Mouse (Mus musculus) megakaryocyte, embryonic 14.5 days (primary cell): ENCODE measurements around the gene Gm5127. TPM values are rescaled to one million over a fixed set of nuclear protein-coding genes. Genes with fewer than 3 reads are reported as not detected.
A peak's percentile ranks its signal among the peaks of the same experiment; 100 is the strongest.

ENCODE experiments used
- H3K27me3 ChIP-seq: replicated peaks from 2 replicates; pipeline ENCODE3; 2012; ENCODE audit warnings: inconsistent platforms
- H3K36me3 ChIP-seq: replicated peaks from 2 replicates; pipeline ENCODE3; 2012; ENCODE audit warnings: low read length, inconsistent platforms, mixed read lengths
- H3K4me1 ChIP-seq: 2 replicates; pipeline ENCODE4 v1.6.1; 2012; ENCODE audit warnings: inconsistent platforms
- H3K4me3 ChIP-seq: replicated peaks from 2 replicates; pipeline ENCODE3; 2012; ENCODE audit warnings: moderate library complexity, mild to moderate bottlenecking, inconsistent platforms
- H3K9me3 ChIP-seq: 2 replicates; pipeline ENCODE4 v1.6.1; 2012; ENCODE audit warnings: inconsistent platforms
- FLI1 ChIP-seq: IDR thresholded peaks from 2 replicates; pipeline ENCODE4 v1.6.1; 2012; ENCODE audit warnings: low read length, inconsistent platforms, mixed read lengths
- GATA1 ChIP-seq: IDR thresholded peaks from 3 replicates; pipeline ENCODE4 v1.6.1; 2012; ENCODE audit warnings: mixed read lengths, low read length, inconsistent platforms, borderline replicate concordance
- polyA plus RNA-seq: library from polyadenylated mRNA; stranded (reverse); fragments of >175 nt; gene quantifications from 2 replicates; pipeline ENCODE4 v1.2.3, GENCODE M21; 2012; ENCODE audit warnings: low replicate concordance; ENCODE audit not compliant: insufficient read depth

The Gm5127 gene
- not detected in 2 replicates for polyA plus RNA-seq

DNA sequence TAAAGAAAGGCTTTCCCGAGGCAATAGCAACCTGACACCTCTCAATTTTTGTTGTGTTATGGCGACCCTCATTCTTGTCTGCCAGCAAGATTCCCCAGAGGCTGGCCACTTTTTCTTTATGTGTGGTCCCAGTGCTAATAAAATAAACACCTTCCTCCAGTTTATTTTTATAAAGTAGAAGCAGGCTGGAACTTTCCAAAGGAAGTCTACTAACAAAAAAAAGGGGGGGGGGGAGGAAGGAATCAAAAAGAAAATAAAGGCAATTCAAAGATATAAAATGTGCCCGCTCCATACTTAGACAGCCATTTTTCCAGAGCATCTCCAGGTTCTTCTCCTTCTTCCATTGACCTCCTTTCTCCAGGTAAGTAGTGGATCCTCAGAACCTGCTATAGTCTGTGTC, at the start of gene Gm5127:
Gene Gm5127 (plus strand): TSS at position 301 of the 400 bp plus-strand sequence.
- Histone ChIP-seq H3K36me3 (no peaks in the 10 kb centered on the region), H3K27me3 (no peaks in the 10 kb centered on the region), H3K9me3 (no peaks in the 10 kb centered on the region), H3K4me3 (no peak within 1 kb of the TSS), H3K4me1 (no peaks in the 10 kb centered on the region)
- TF ChIP-seq FLI1 = no peak
- TF ChIP-seq GATA1 = no peak

- no peaks in the 10 kb centered on the region for H3K4me1 ChIP-seq
- no peaks in the 10 kb centered on the region for H3K27me3 ChIP-seq
- no peak for TF ChIP-seq FLI1
- TF ChIP-seq GATA1 = no peak
- H3K4me3 ChIP-seq = no peak overlapping the region
- no peaks in the 10 kb centered on the region for H3K36me3 ChIP-seq
- 0 out of 2 replicates have a peak, but pooled peaks cover 7% of the 10 kb centered on the region for H3K9me3 ChIP-seq
These were observed 46.6 kb upstream of the Gm5127 start for GRCm38 (mm10) chrX:106536359-106536758.

GRCm38 (mm10) chrX:106555457-106555856, 27.5 kb upstream of the Gm5127 start:
- H3K36me3 ChIP-seq = no peaks in the 10 kb centered on the region
- no peaks in the 10 kb centered on the region for H3K4me1 ChIP-seq
- H3K9me3 ChIP-seq = no peaks in the 10 kb centered on the region
- no peak overlapping the region for H3K4me3 ChIP-seq
- TF ChIP-seq FLI1 (no peak), GATA1 (no peak)
- H3K27me3 ChIP-seq = no peaks in the 10 kb centered on the region

DNA sequence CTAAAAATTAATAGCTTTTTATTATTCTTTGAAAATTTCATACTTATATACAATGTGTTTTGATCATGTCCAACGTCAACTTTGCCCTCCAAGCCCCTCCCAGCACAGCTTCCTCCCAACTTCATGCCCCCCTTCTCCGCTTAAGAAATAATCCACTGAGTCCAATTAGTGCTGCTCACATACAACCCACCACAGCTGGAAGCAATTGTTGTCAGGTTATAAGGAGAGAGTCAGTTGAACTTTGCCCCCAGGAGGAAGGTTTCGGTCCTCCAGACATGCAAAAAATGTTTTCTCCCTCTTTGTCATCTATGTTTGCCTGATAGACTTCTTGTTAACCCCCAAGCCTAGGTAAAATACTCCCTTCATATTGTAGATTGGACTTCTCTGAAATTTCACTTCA, 4.0 kb upstream of the Gm5127 start:
- no peaks in the 10 kb centered on the region for H3K4me1 ChIP-seq
- no peaks in the 10 kb centered on the region for H3K27me3 ChIP-seq
- no peak overlapping the region for H3K4me3 ChIP-seq
- no peaks in the 10 kb centered on the region for H3K36me3 ChIP-seq
- no peaks in the 10 kb centered on the region for H3K9me3 ChIP-seq
- TF ChIP-seq FLI1 = no peak
- TF ChIP-seq GATA1 = no peak

- H3K27me3 ChIP-seq = no peaks in the 10 kb centered on the region
- no peaks in the 10 kb centered on the region for H3K4me1 ChIP-seq
- no peaks in the 10 kb centered on the region for H3K9me3 ChIP-seq
- no peaks in the 10 kb centered on the region for H3K36me3 ChIP-seq
- TF ChIP-seq FLI1 = no peak
- no peak for TF ChIP-seq GATA1
- H3K4me3 ChIP-seq = no peak overlapping the region
These were observed 2.6 kb upstream of the Gm5127 start for GRCm38 (mm10) chrX:106580410-106580809.

DNA sequence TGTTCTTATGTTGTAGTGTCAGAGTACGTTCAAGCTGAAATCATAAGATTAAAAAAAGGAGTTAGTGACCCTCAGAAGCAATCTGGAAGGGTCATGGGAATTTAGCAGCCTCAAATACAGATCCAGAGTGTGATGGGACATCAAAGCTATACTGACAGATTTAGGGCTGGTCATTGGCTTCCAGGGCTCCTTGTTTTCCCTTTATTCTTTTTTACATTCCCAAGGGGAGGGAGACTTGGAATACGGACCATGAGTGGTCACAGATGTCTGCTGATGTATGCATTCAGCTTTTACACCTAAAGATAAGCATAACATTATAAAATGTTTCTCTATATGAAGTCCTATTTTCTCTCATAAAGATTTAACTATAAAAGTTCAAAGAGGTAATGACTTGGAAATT, 789 bp upstream of the Gm5127 start:
- Histone ChIP-seq H3K36me3 (no peaks in the 10 kb centered on the region), H3K27me3 (no peaks in the 10 kb centered on the region), H3K4me1 (no peaks in the 10 kb centered on the region), H3K9me3 (no peaks in the 10 kb centered on the region), H3K4me3 (no peak overlapping the region)
- TF ChIP-seq FLI1 = no peak
- TF ChIP-seq GATA1 = no peak

GRCm38 (mm10) chrX:106593914-106594313, 10.9 kb downstream of the Gm5127 start:
- no peaks in the 10 kb centered on the region for H3K9me3 ChIP-seq
- H3K4me1 ChIP-seq = no peaks in the 10 kb centered on the region
- H3K36me3 ChIP-seq = no peaks in the 10 kb centered on the region
- no peaks in the 10 kb centered on the region for H3K27me3 ChIP-seq
- TF ChIP-seq FLI1 (no peak), GATA1 (no peak)
- no peak overlapping the region for H3K4me3 ChIP-seq

DNA sequence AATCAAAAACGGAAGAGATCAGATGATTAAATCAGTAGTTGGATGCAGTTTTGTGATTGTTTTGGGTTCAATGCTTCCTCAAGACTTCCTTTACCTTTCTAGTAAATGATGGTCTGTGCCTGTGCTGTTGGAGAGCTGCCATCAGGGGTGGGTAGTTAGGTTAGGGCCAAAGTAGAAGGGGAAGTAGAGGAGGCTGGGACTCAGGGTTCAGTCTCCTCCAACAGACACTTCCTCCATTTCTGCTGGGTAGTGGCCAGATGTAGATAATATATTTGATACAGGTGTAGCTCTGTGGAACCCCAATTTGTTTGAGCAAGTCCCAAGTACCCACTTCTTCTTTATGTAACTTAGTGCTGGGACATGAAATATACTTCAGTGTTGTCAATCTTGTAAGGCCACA, 12.9 kb downstream of the Gm5127 start:
- TF ChIP-seq FLI1 = no peak
- TF ChIP-seq GATA1 = no peak
- Histone ChIP-seq H3K4me1 (no peaks in the 10 kb centered on the region), H3K9me3 (no peaks in the 10 kb centered on the region)

DNA sequence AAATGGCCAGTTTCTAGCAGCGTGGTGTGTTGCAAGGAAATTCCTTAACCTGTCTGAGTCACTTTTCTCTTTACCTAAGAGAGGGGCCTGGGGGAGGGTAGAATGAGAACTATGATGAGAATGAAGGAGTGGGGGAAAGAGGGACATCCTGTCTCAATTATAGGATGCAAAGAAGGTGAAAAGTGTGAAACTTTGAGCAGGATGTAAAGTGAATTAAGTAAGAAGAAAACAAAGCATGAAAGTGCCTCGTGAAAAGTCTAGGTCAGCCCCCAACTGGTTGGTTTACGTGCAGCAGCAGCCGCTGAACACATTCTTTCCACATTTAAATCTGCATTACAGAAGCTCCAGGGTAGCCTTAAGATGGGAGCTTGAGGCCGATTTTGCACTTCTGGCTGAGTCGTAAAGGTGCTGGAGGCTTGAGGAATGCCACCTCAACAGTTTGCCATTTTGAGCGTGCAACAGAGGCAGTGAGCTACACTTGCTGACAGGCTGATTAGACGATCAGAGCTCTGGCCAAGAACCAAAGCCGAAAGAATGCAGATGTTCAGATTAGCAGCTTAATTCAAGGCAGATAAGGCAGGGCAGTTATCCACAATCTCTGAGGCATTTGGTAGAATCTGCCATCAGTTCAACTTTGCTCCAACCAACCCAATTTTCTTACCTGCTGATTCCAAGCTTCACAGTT, 19.7 kb downstream of the Gm5127 start:
- no peaks in the 10 kb centered on the region for H3K36me3 ChIP-seq

More for the DNA sequence above, 12.9 kb downstream of the Gm5127 start:
- Histone ChIP-seq H3K36me3 (no peaks in the 10 kb centered on the region), H3K27me3 (no peaks in the 10 kb centered on the region), H3K4me3 (no peak overlapping the region)

DNA sequence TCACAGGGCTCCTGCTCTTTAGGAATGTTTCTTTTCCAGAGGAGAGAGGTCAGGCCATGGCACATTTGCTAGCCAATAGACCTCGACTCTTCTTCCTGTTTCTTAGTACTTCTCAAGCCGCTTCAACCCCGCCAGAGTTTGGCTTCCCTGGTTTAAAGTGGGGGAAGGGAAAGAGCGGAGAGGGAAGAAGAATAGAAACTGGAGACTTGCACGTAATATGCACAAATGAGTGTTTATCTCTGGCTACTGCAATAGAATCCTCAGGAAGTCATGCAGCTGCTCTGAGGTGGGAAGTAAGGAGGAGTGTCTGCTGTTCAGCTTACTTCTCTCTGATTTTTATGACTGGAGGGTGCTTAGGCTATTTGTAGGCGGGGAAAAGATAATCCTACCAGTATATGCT, 20.4 kb downstream of the Gm5127 start, which contains the start of gene Cysltr1:
Gene Cysltr1 (minus strand): TSS at position 294 of the 400 bp plus-strand sequence.
- peaks cover 2% of the 10 kb centered on the region for H3K27me3 ChIP-seq
- H3K4me1 ChIP-seq = peaks cover 10% of the 10 kb centered on the region; the same call in 1 of the 2 replicates
- no peaks in the 10 kb centered on the region for H3K36me3 ChIP-seq
- peak within 1 kb of the TSS; percentile 87 for H3K4me3 ChIP-seq
- no peaks in the 10 kb centered on the region for H3K9me3 ChIP-seq
- TF ChIP-seq FLI1 (no peak), GATA1 (no peak)

More for the DNA sequence above, 19.7 kb downstream of the Gm5127 start:
- TF ChIP-seq FLI1 (no peak), GATA1 (no peak)
- H3K4me1 ChIP-seq = peaks cover 10% of the 10 kb centered on the region; the same call in 1 of the 2 replicates
- H3K4me3 ChIP-seq = peak overlapping the region; percentile 87
- H3K9me3 ChIP-seq = no peaks in the 10 kb centered on the region
- peaks cover 2% of the 10 kb centered on the region for H3K27me3 ChIP-seq
